Mouse (Mus musculus) midbrain, embryonic 14.5 days (tissue): ENCODE results near the gene Tmed3. TPM values are rescaled to one million over a fixed set of nuclear protein-coding genes. Genes with fewer than 3 reads are reported as not detected.
A peak's percentile ranks its signal among the peaks of the same experiment; 100 is the strongest.

Experiments
- ATAC-seq: fragments of 200-750 bp; cut with Nextera tagmentation; 2 replicates; pipeline ENCODE4 v1.8.0; 2017; ENCODE audit warnings: moderate number of reproducible peaks, moderate library complexity; ENCODE audit not compliant: low FRiP score, low TSS enrichment
- DNase-seq: peaks from one replicate; pipeline ENCODE4 v3.0.0-alpha.2; 2015
- H3K27ac ChIP-seq: fragments of 300-500 bp; sonication (generic); replicated peaks from 2 replicates; pipeline ENCODE4 v1.5.1; 2014; ENCODE audit warnings: mild to moderate bottlenecking, low read depth, low read length, moderate library complexity
- H3K27me3 ChIP-seq: fragments of 300-500 bp; sonication (generic); 2 replicates; pipeline ENCODE4 v1.6.1; 2014; ENCODE audit warnings: low read length, control low read depth, mixed read lengths; ENCODE audit not compliant: control insufficient read depth, insufficient read depth
- H3K36me3 ChIP-seq: fragments of 300-500 bp; sonication (generic); 2 replicates; pipeline ENCODE4 v1.6.1; 2014; ENCODE audit warnings: low read length, control low read depth; ENCODE audit not compliant: control insufficient read depth, insufficient read depth
- H3K4me1 ChIP-seq: fragments of 300-500 bp; sonication (generic); 2 replicates; pipeline ENCODE4 v1.6.1; 2014; ENCODE audit warnings: mild to moderate bottlenecking, antibody characterized with exemption, low read length, control low read depth; ENCODE audit not compliant: control insufficient read depth, insufficient read depth
- H3K4me2 ChIP-seq: fragments of 300-500 bp; sonication (generic); 2 replicates; pipeline ENCODE4 v1.6.1; 2014; ENCODE audit warnings: mild to moderate bottlenecking, low read length, moderate library complexity
- H3K4me3 ChIP-seq: fragments of 300-500 bp; sonication (generic); replicated peaks from 2 replicates; pipeline ENCODE4 v1.5.1; 2014; ENCODE audit warnings: low read depth, low read length
- H3K9ac ChIP-seq: fragments of 300-500 bp; sonication (generic); replicated peaks from 2 replicates; pipeline ENCODE4 v1.6.1; 2014; ENCODE audit warnings: mild to moderate bottlenecking, low read length, moderate library complexity
- H3K9me3 ChIP-seq: fragments of 300-500 bp; sonication (generic); 2 replicates; pipeline ENCODE4 v1.6.1; 2016; ENCODE audit warnings: low read length, control low read depth, mixed read lengths; ENCODE audit not compliant: control insufficient read depth
- WGBS: fragments of 180-500 bp; shearing (Covaris S2); extraction: QIAGEN DNeasy Blood & Tissue Kit; methylation state at CpG from one replicate; pipeline ENCODE4 v1.1.7; 2014; 5-methylcytosine and 5-hydroxymethylcytosine counted together
- polyA plus RNA-seq: library from polyadenylated mRNA; unstranded; fragments of >200 nt; fragmentation: Nextera tagmentation; extraction: Ambion mirVana; gene quantifications from 2 replicates; pipeline ENCODE4 v1.2.1, GENCODE M21; 2014

The Tmed3 gene
- polyA plus RNA-seq = 47.7 and 50.3 TPM in 2 replicates

DNA sequence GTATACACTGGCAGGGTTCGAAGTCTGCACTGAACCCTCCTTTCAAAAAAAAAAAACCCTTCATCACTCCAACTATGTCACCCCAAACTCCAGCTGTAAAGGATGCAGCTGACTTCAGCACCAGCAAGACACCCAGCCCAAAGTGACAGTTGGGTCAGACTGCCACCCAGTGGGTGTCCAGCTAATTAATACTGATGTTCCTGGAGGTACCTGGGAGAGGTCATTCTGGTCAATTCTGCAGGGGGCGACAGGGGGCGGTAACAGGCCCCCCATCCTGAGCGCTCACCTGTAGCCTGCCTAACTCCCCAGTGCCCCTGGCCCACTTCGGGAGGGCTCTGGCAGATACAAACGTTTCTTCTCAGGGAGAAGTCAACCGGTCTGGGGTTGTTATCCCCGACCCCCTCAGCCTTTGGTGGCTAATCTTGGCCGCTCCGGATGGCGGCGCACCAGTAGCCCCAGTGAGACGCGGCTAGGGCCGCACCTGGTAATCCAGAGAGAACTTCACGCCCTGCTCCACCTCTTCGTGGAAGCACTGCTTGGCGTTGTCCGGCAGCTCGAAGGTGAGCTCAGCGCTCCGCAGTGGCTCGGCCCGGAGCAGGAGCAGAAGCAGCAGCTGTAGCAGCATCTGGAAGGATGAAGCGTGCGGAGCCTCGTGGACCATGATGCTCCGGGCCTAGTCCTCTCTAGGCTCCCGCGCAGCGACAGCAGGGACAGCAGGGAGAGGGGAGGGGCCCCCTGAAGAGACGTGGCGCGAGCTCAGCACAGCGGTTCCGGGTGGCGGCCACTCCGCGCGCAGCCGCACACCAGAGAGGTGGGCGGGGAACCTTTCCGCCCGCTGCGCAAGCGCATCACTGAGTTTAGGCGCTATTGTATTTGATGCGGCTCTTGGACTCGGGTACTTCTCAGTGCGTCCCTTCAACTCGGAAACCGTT lies at the start of gene Tmed3:
Gene Tmed3, minus strand, starts transcription at position 804 of the 932 bp plus-strand sequence.
- WGBS = 2% methylated on average over 52 of the region's 52 CpGs
- H3K27me3 ChIP-seq = no peaks in the 10 kb centered on the region
- H3K9ac ChIP-seq = peak within 1 kb of the TSS; percentile 84
- peak within 1 kb of the TSS; percentile 87 for H3K27ac ChIP-seq
- H3K36me3 ChIP-seq = peaks cover 21% of the 10 kb centered on the region
- H3K9me3 ChIP-seq = no peaks in the 10 kb centered on the region
- DNase-seq (peak; percentile 96), ATAC-seq (peak; percentile 98)
- peaks cover 7% of the 10 kb centered on the region; the same call in 1 of the 2 replicates for H3K4me1 ChIP-seq
- peak within 1 kb of the TSS; percentile 68 for H3K4me3 ChIP-seq
- H3K4me2 ChIP-seq = peak within 1 kb of the TSS; percentile 96

DNA sequence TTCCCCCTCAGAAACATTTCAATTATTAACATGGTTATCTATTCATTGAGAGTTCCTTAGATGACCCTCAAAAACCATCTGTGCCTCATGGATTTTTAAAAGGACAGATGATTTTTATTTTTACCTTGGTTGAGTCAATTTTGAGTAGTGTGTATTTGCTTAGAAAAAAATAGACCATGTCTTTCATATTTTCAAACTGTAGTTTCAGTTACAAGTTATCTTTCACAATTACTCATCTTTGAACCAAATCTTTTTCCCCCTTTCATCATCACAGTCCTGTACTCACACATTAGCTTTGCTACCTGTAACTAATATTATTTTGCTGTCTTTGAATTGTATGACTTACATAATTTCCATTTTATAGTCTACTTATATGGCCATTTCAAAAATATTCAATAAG lies 35.2 kb upstream of the Tmed3 start:
- no peaks in the 10 kb centered on the region for H3K9me3 ChIP-seq
- H3K4me2 ChIP-seq = no peak overlapping the region
- peaks cover 10% of the 10 kb centered on the region; the same call in 1 of the 2 replicates for H3K27me3 ChIP-seq
- H3K4me3 ChIP-seq = no peak overlapping the region
- H3K36me3 ChIP-seq = no peaks in the 10 kb centered on the region
- no peak overlapping the region for H3K9ac ChIP-seq
- DNase-seq (no peak), ATAC-seq (no peak)
- H3K4me1 ChIP-seq = peaks cover 4% of the 10 kb centered on the region; the same call in 1 of the 2 replicates
- H3K27ac ChIP-seq = no peak overlapping the region

DNA sequence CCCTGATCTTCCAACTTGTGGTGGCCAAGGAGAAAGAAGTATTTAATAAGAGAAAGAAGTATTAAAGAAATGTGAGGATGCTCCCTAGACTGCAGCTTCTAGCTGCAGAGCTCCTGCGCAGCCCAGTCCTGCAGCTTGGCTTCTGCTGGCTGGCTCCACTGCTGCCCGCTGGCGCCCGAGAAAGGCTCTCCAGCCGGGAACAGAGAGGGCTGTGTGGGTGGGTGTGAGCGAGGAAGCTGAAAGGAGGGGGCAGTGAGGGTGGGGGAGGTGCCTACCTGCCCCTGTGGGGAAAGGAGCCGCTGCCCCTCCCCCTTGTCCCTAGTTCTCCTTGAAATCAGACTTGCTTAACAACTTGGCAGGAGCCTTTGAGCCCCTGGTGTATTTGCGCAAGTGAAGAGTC lies 33.4 kb upstream of the Tmed3 start, which contains the start of gene Ankrd34c:
Gene Ankrd34c, minus strand, starts transcription at position 181 of the 400 bp plus-strand sequence.
- Histone ChIP-seq H3K36me3 (no peaks in the 10 kb centered on the region), H3K27me3 (peaks cover 10% of the 10 kb centered on the region; the same call in 1 of the 2 replicates), H3K4me3 (peak within 1 kb of the TSS; percentile 22), H3K4me2 (peak within 1 kb of the TSS; percentile 48), H3K9ac (peak within 1 kb of the TSS; percentile 16; the same call in 1 of the 2 replicates), H3K9me3 (no peaks in the 10 kb centered on the region), H3K4me1 (peaks cover 4% of the 10 kb centered on the region; the same call in 1 of the 2 replicates), H3K27ac (no peak within 1 kb of the TSS)
- WGBS = 3% methylated on average over 8 of the region's 8 CpGs
- DNase-seq (peak; percentile 42), ATAC-seq (0 out of 2 replicates have a peak, but pooled peaks have one; percentile 43)

DNA sequence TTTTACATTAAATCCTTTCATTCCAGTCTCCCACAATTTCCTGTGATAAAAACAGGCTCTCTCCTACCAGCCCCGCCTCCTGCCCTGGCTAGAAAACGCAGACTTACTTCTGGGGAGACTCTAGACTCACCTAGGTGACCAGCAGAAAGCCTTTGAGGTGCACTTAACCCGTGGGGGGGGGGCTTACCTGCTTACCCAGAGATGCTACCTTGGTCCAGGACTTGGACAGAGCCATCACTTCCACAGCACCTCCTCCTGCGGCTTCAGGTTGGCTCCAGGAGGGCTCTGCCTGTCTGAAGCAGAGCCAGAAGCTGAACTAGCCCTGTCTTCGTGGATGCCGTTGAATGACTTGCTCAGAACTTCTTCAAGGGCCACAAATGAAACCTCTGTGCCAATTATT lies 33.0 kb upstream of the Tmed3 start:
- 17% methylated on average over 6 of the region's 6 CpGs for WGBS
- Histone ChIP-seq H3K27me3 (peaks cover 10% of the 10 kb centered on the region; the same call in 1 of the 2 replicates), H3K9ac (no peak overlapping the region), H3K27ac (no peak overlapping the region), H3K9me3 (no peaks in the 10 kb centered on the region), H3K36me3 (no peaks in the 10 kb centered on the region), H3K4me1 (peaks cover 4% of the 10 kb centered on the region; the same call in 1 of the 2 replicates), H3K4me2 (peak overlapping the region; percentile 48), H3K4me3 (0 out of 2 replicates have a peak overlapping the region, but pooled peaks have one; percentile 22)
- DNase-seq = no peak
- ATAC-seq = 0 out of 2 replicates have a peak, but pooled peaks have one; percentile 34

DNA sequence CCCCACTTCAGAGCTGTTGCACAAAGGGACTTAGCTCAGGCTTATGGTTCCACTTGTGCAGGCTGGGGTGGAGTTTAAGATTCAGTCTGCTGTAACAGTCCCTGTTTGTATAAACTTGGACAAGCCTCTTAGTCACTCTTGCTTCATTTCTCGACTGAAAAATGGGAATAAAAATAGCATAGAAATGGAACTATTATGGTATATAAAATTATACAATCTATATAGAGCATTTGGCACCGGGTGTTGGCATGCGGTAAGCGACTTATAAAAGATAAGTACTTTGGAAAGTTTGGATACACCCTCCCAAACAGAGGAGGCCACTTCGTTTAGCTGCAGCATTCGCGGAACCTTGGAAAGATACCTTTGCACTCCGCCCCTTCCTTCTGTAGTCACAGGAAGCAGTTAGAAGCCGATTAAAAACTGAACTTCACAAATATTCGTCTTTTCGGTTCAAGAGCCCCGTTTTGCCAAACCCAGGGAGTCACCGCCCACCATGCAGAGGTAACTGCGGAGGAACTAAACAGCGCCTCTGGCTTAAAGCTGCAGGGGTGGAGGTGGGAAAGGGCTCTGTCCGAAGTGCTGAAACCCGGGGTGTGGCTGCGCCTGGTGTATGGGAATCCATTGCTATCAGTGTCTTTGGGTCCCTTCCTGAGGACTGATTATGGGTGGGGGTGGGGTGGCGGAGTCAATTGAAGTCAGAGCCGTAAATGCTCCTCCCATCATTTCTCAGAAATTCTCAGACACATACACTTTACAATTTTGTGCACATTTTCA lies 32.3 kb upstream of the Tmed3 start:
- Histone ChIP-seq H3K4me3 (peak overlapping the region; percentile 22; the same call in 1 of the 2 replicates), H3K9ac (0 out of 2 replicates have a peak overlapping the region, but pooled peaks have one; percentile 16), H3K36me3 (no peaks in the 10 kb centered on the region), H3K27me3 (peaks cover 10% of the 10 kb centered on the region; the same call in 1 of the 2 replicates), H3K27ac (no peak overlapping the region), H3K4me1 (peaks cover 4% of the 10 kb centered on the region; the same call in 1 of the 2 replicates), H3K4me2 (peak overlapping the region; percentile 48), H3K9me3 (no peaks in the 10 kb centered on the region)
- DNase-seq (peak; percentile 44), ATAC-seq (no peak)
- 7% methylated on average over 20 of the region's 20 CpGs for WGBS

DNA sequence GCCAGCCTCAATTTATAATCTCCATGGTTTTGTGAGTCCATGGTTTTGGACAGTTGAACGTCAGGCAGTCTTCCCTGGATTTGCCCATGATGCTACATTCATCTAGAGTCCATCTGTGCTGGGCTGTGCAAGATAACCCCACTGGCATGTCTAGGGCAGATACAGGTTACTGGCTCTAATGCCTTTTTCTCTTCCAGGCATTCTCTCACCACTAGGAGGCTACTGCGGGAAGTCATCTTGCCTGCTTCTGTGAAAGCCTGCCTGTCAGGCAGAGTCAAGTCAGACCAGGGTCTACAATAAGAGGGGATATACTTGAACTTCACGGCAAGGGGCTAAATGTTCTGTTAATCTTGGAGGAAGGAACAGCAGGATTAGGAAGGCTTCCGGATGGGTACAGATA lies 2.0 kb upstream of the Tmed3 start:
- peaks cover 7% of the 10 kb centered on the region; the same call in 1 of the 2 replicates for H3K4me1 ChIP-seq
- no peak for ATAC-seq
- no peak overlapping the region for H3K27ac ChIP-seq
- no peaks in the 10 kb centered on the region for H3K9me3 ChIP-seq
- H3K27me3 ChIP-seq = no peaks in the 10 kb centered on the region
- no peak overlapping the region for H3K4me3 ChIP-seq
- peak; percentile 77 for DNase-seq
- H3K9ac ChIP-seq = no peak overlapping the region
- no peaks in the 10 kb centered on the region for H3K36me3 ChIP-seq
- H3K4me2 ChIP-seq = no peak overlapping the region
- 28% methylated on average over 4 of the region's 4 CpGs for WGBS

DNA sequence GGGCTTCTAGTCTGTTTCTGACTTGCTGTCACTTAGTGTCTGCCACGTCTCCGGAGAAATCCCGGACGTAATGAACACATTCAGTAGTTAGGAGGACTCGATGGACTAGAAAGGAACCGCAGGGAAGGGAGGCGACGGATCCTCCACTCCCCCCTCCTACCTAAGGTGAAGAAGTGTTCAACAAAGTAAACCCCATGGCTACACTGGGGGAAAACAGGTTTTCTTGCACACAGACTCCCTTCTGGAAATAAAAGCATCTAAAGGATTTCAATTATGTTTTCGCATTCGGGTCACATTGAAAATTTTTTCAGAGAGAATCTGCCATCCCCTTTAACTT lies 297 bp upstream of the Tmed3 start:
- WGBS = 10% methylated on average over 10 of the region's 10 CpGs
- ATAC-seq = peak; percentile 49

DNA sequence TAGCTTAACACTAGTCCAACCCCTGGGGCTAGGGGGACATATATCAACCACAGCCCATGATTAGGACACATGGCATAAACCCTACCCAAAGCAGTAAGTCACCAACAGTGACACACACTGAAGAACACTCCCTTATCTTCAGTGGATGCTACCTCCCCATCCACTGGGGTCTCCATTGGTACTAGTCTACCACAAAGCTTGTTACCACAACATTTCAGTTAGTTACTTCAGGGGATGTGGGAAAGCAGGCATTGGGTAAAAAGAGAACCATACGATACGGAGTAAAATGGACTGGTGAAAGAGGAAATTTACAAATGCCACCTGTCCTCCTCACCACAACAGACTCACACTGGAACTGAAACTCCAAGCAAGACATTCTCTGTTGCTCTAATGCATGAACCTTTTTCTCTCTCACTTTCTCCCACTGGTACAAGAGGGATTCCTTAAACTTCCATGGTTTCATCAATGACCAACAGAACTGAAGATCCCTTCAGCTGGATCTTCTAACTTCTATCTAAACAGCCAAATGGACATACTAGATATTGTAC lies 3.9 kb downstream of the Tmed3 start:
- H3K4me2 ChIP-seq = no peak overlapping the region
- no peak overlapping the region for H3K9ac ChIP-seq
- H3K4me3 ChIP-seq = no peak overlapping the region
- no peaks in the 10 kb centered on the region for H3K27me3 ChIP-seq
- DNase-seq (no peak), ATAC-seq (no peak)
- 98% methylated on average over 2 of the region's 2 CpGs for WGBS
- peaks cover 7% of the 10 kb centered on the region; the same call in 1 of the 2 replicates for H3K4me1 ChIP-seq
- no peaks in the 10 kb centered on the region for H3K9me3 ChIP-seq
- H3K27ac ChIP-seq = no peak overlapping the region
- peaks cover 41% of the 10 kb centered on the region for H3K36me3 ChIP-seq

More for the DNA sequence above, 297 bp upstream of the Tmed3 start:
- Histone ChIP-seq H3K4me1 (peaks cover 7% of the 10 kb centered on the region; the same call in 1 of the 2 replicates), H3K4me2 (peak overlapping the region; percentile 96), H3K9ac (peak overlapping the region; percentile 84), H3K36me3 (peaks cover 15% of the 10 kb centered on the region), H3K27me3 (no peaks in the 10 kb centered on the region), H3K27ac (peak overlapping the region; percentile 87), H3K9me3 (no peaks in the 10 kb centered on the region), H3K4me3 (peak overlapping the region; percentile 68)
- no peak for DNase-seq
